Mouse (Mus musculus): ENCODE data around the gene Ccdc57.
A peak's percentile ranks its signal among the peaks of the same experiment; 100 is the strongest.
"Not testable (repeated sequence)": the region's sequence is repeated elsewhere in the genome, so short reads cannot be mapped to it uniquely, and the experiment has no call there.

The Ccdc57 gene

GRCm38 (mm10) chr11:120851582-120851981, 81.1 kb downstream of the Ccdc57 start:
- DNase-seq (ENCODE audit: low spot score), result no peak

GRCm38 (mm10) chr11:120851132-120851531, 81.5 kb downstream of the Ccdc57 start:
- DNase-seq (ENCODE audit: low spot score), result peak; percentile 61

- peak; percentile 57 for DNase-seq (ENCODE audit: low spot score)
Measured at GRCm38 (mm10) chr11:120850331-120851030, 82.2 kb downstream of the Ccdc57 start.

- DNase-seq (ENCODE audit: low spot score), result no peak
Measured at GRCm38 (mm10) chr11:120846725-120847475, 85.8 kb downstream of the Ccdc57 start.

GRCm38 (mm10) chr11:120844329-120844728, 88.3 kb downstream of the Ccdc57 start:
- DNase-seq (ENCODE audit: low spot score), result no peak

- peak; percentile 2 for DNase-seq (ENCODE audit: low spot score)
Measured at GRCm38 (mm10) chr11:120833555-120834280, 99.0 kb downstream of the Ccdc57 start.

GRCm38 (mm10) chr11:120832962-120833361, 99.7 kb downstream of the Ccdc57 start:
- DNase-seq (ENCODE audit: low spot score), result not testable (repeated sequence)

GRCm38 (mm10) chr11:120831659-120832440, 100.8 kb downstream of the Ccdc57 start:
- no peak for DNase-seq (ENCODE audit: low spot score)

- peak; percentile 2 for DNase-seq (ENCODE audit: low spot score)
Measured at GRCm38 (mm10) chr11:120830686-120831085, 102.0 kb downstream of the Ccdc57 start.

- no peak for DNase-seq (ENCODE audit: low spot score)
Measured at GRCm38 (mm10) chr11:120829757-120830532, 102.7 kb downstream of the Ccdc57 start.

GRCm38 (mm10) chr11:120828416-120828815, 104.3 kb downstream of the Ccdc57 start:
- no peak for DNase-seq (ENCODE audit: low spot score)

GRCm38 (mm10) chr11:120826016-120826953, 106.4 kb downstream of the Ccdc57 start:
- DNase-seq (ENCODE audit: low spot score), result no peak

GRCm38 (mm10) chr11:120825289-120825863, 107.3 kb downstream of the Ccdc57 start:
- no peak for DNase-seq (ENCODE audit: low spot score)

GRCm38 (mm10) chr11:120824787-120825288, 107.8 kb downstream of the Ccdc57 start:
- DNase-seq (ENCODE audit: low spot score), result no peak

GRCm38 (mm10) chr11:120823956-120824786, 108.5 kb downstream of the Ccdc57 start, which contains the start of gene Fasn:
Fasn (minus strand) TSS chr11:120824547.
- DNase-seq (ENCODE audit: low spot score), result peak; percentile 97

- DNase-seq (ENCODE audit: low spot score), result no peak
Measured at GRCm38 (mm10) chr11:120823551-120823947, 109.1 kb downstream of the Ccdc57 start.

GRCm38 (mm10) chr11:120822831-120823550, 109.7 kb downstream of the Ccdc57 start:
- peak; percentile 43 for DNase-seq (ENCODE audit: low spot score)

- peak; percentile 4 for DNase-seq (ENCODE audit: low spot score)
Measured at GRCm38 (mm10) chr11:120822321-120822720, 110.4 kb downstream of the Ccdc57 start.

All from urinary bladder, postnatal 14 days (tissue).